Mouse (Mus musculus) G1E (cell line): ENCODE results near the gene Lcn2.
"Not testable (repeated sequence)": the region's sequence is repeated elsewhere in the genome, so short reads cannot be mapped to it uniquely, and the experiment has no call there.

ENCODE experiments used
- CTCF ChIP-seq: IDR thresholded peaks from 2 replicates; pipeline ENCODE4 v1.5.1; 2012; ENCODE audit warnings: low read depth, low read length, inconsistent platforms, mixed read lengths
- GATA1 ChIP-seq: IDR thresholded peaks from 2 replicates; pipeline ENCODE4 v1.6.1; 2012; ENCODE audit warnings: borderline replicate concordance, low read length, inconsistent platforms, mixed read lengths
- TAL1 ChIP-seq: conservative IDR thresholded peaks from 2 replicates; pipeline ENCODE4 v1.6.1; 2012; ENCODE audit warnings: low read depth, low read length, inconsistent platforms, mixed read lengths

GRCm38 (mm10) chr2:32362274-32362673, 25.8 kb downstream of the Lcn2 start:
- not testable (repeated sequence) for TF ChIP-seq CTCF, GATA1, TAL1
